Mouse (Mus musculus) E14TG2a.4 (cell line): ENCODE data around the gene Tet2.

Experiments
- H3K27me3 ChIP-seq: 2 replicates; pipeline ENCODE4 v1.6.1; 2014; ENCODE audit warnings: low read length, control low read depth; ENCODE audit not compliant: insufficient read depth
- H3K36me3 ChIP-seq: 2 replicates; pipeline ENCODE4 v1.6.1; 2014; ENCODE audit warnings: low read length, control low read depth; ENCODE audit not compliant: insufficient read depth
- H3K4me1 ChIP-seq: replicated peaks from 2 replicates; pipeline ENCODE4 v1.6.1; 2014; ENCODE audit warnings: low read depth, low read length, control low read depth
- H3K4me3 ChIP-seq: replicated peaks from 2 replicates; pipeline ENCODE4 v1.5.1; 2014; ENCODE audit warnings: mild to moderate bottlenecking, low read length
- H3K9me3 ChIP-seq: 2 replicates; pipeline ENCODE4 v1.6.1; 2014; ENCODE audit warnings: low read length, control low read depth
- CTCF ChIP-seq: conservative IDR thresholded peaks from 2 replicates; pipeline ENCODE4 v1.5.1; 2014; ENCODE audit warnings: low read length
- NANOG ChIP-seq: IDR thresholded peaks from 2 replicates; pipeline ENCODE4 v1.6.1; 2014; ENCODE audit warnings: borderline replicate concordance, low read length, mixed read lengths
- POU5F1 ChIP-seq: IDR thresholded peaks from 2 replicates; pipeline ENCODE4 v1.6.1; 2014; ENCODE audit warnings: low read length, borderline replicate concordance

The Tet2 gene

GRCm38 (mm10) chr3:133579140-133579539 is 34.2 kb upstream of the Tet2 start:
- H3K9me3 ChIP-seq: no peaks in the 10 kb centered on the region
- no peak for TF ChIP-seq NANOG
- no peak for TF ChIP-seq CTCF
- TF ChIP-seq POU5F1: no peak
- no peaks in the 10 kb centered on the region for H3K27me3 ChIP-seq

GRCm38 (mm10) chr3:133574969-133575368 is 30.0 kb upstream of the Tet2 start:
- peaks cover 20% of the 10 kb centered on the region for H3K4me1 ChIP-seq
- no peak for TF ChIP-seq CTCF
- no peak overlapping the region for H3K4me3 ChIP-seq
- no peaks in the 10 kb centered on the region for H3K36me3 ChIP-seq
- peaks cover 5% of the 10 kb centered on the region for H3K9me3 ChIP-seq
- H3K27me3 ChIP-seq: no peaks in the 10 kb centered on the region

More at GRCm38 (mm10) chr3:133579140-133579539, 34.2 kb upstream of the Tet2 start:
- no peaks in the 10 kb centered on the region for H3K36me3 ChIP-seq
- 0 out of 2 replicates have a peak overlapping the region, but pooled peaks have one; percentile 14 for H3K4me3 ChIP-seq
- peaks cover 11% of the 10 kb centered on the region for H3K4me1 ChIP-seq

- H3K9me3 ChIP-seq: peaks cover 5% of the 10 kb centered on the region
- no peak overlapping the region for H3K4me3 ChIP-seq
- no peaks in the 10 kb centered on the region for H3K27me3 ChIP-seq
- TF ChIP-seq NANOG (no peak), CTCF (no peak), POU5F1 (no peak)
- H3K36me3 ChIP-seq: no peaks in the 10 kb centered on the region
- peaks cover 10% of the 10 kb centered on the region for H3K4me1 ChIP-seq
These were observed 27.0 kb upstream of the Tet2 start for GRCm38 (mm10) chr3:133571961-133572360.

- Histone ChIP-seq H3K4me1 (peaks cover 9% of the 10 kb centered on the region), H3K4me3 (no peak overlapping the region), H3K27me3 (no peaks in the 10 kb centered on the region), H3K36me3 (no peaks in the 10 kb centered on the region), H3K9me3 (no peaks in the 10 kb centered on the region)
- TF ChIP-seq NANOG (no peak), CTCF (no peak), POU5F1 (no peak)
These were observed 18.7 kb upstream of the Tet2 start for GRCm38 (mm10) chr3:133563503-133564205.

GRCm38 (mm10) chr3:133559413-133560114 is 14.6 kb upstream of the Tet2 start:
- no peak overlapping the region for H3K4me3 ChIP-seq
- H3K9me3 ChIP-seq: no peaks in the 10 kb centered on the region
- H3K27me3 ChIP-seq: no peaks in the 10 kb centered on the region
- peaks cover 17% of the 10 kb centered on the region for H3K4me1 ChIP-seq
- TF ChIP-seq NANOG (no peak), POU5F1 (no peak), CTCF (no peak)
- H3K36me3 ChIP-seq: no peaks in the 10 kb centered on the region

- Histone ChIP-seq H3K4me1 (peaks cover 17% of the 10 kb centered on the region), H3K27me3 (no peaks in the 10 kb centered on the region), H3K4me3 (no peak overlapping the region), H3K36me3 (no peaks in the 10 kb centered on the region), H3K9me3 (no peaks in the 10 kb centered on the region)
- TF ChIP-seq NANOG (no peak), CTCF (no peak), POU5F1 (no peak)
These were observed 12.7 kb upstream of the Tet2 start for GRCm38 (mm10) chr3:133557602-133558001.

- Histone ChIP-seq H3K9me3 (no peaks in the 10 kb centered on the region), H3K36me3 (no peaks in the 10 kb centered on the region), H3K4me1 (peaks cover 17% of the 10 kb centered on the region), H3K4me3 (no peak overlapping the region), H3K27me3 (no peaks in the 10 kb centered on the region)
- no peak for TF ChIP-seq NANOG
- TF ChIP-seq POU5F1: no peak
- no peak for TF ChIP-seq CTCF
These were observed 12.2 kb upstream of the Tet2 start for GRCm38 (mm10) chr3:133557154-133557553.

GRCm38 (mm10) chr3:133555378-133555777 is 10.4 kb upstream of the Tet2 start:
- Histone ChIP-seq H3K27me3 (no peaks in the 10 kb centered on the region), H3K9me3 (no peaks in the 10 kb centered on the region), H3K4me3 (no peak overlapping the region), H3K36me3 (no peaks in the 10 kb centered on the region), H3K4me1 (peaks cover 17% of the 10 kb centered on the region)
- TF ChIP-seq CTCF: no peak
- no peak for TF ChIP-seq NANOG
- TF ChIP-seq POU5F1: no peak
